Mouse (Mus musculus): ENCODE measurements at regions not wholly inside any gene's neighbourhood (a gene's known extent, or its start where the extent isn't known, plus 50 kb on each side); places are given as distances from the start of the nearest gene placed in this dataset.
A peak's percentile ranks its signal among the peaks of the same experiment; 100 is the strongest.

- TF ChIP-seq EP300 (IDR thresholded peaks at IDR 0.05; ENCODE audit: low read depth) (no peak), CTCF (IDR thresholded peaks at IDR 0.05; ENCODE audit: low read depth) (no peak)
- Histone ChIP-seq H3K27ac (ENCODE audit: low read depth) (no peak overlapping the region), H3K4me2 (ENCODE audit: low read depth, low read length) (no peak overlapping the region), H3K27me3 (ENCODE audit: control insufficient read depth, insufficient read depth, low read length) (no peaks in the 10 kb centered on the region), H3K9ac (replicated peaks; ENCODE audit: low read depth, low read length) (no peak overlapping the region), H3K4me1 (ENCODE audit: control insufficient read depth, insufficient read depth) (no peaks in the 10 kb centered on the region), H3K9me3 (replicated peaks; ENCODE audit: control insufficient read depth, low read length) (no peaks in the 10 kb centered on the region), H3K4me3 (ENCODE audit: low read depth, low read length) (no peak overlapping the region), H3K36me3 (replicated peaks; ENCODE audit: control insufficient read depth, insufficient read depth, low read length) (no peaks in the 10 kb centered on the region)
- no peak for DNase-seq (ENCODE audit: low spot score)
- WGBS, result 86% methylated on average over 6 of the region's 6 CpGs
- ATAC-seq (ENCODE audit: insufficient read depth, low read depth), result no peak
Measured at GRCm38 (mm10) chr2:9754153-9754552, 126.9 kb upstream of the 4930412O13Rik start.

DNA sequence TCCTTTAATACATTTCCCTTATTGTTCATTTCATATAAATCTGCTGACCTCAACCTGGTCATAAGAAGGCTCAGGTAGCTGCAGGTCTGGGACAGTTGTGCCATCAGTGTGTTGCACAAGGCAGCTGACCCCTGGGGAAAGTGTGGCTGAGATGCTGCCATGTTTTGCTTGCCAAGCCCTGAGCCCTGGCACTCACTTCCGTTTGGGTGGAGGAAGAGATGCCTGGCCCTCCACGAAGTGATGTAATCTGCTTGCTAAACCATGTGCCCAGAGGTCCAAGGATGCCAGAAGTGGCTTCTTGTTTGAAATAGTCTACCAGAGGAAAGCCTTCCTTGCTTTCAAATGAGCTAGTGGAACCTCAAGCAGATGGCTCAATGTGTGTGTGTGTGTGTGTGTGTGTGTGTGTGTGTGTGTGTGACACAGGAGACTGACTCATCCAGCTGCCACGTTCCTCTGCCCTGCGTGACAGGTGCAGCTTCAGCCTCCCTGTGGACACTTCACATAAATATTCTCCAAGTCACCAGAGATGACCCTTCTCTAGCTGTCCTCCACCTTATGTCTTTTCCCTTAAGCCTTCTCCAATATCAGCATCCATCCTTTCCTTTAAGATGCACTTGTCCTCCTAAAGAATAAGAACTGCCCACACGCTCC is 123.2 kb upstream of the 4930412O13Rik start:
- no peak for ATAC-seq (ENCODE audit: insufficient read depth, low read depth)
- no peaks in the 10 kb centered on the region for H3K27me3 ChIP-seq (ENCODE audit: control insufficient read depth, insufficient read depth, low read length)
- no peak overlapping the region for H3K27ac ChIP-seq (ENCODE audit: low read depth)
- no peak overlapping the region for H3K9ac ChIP-seq (replicated peaks; ENCODE audit: low read depth, low read length)
- TF ChIP-seq EP300 (IDR thresholded peaks at IDR 0.05; ENCODE audit: low read depth), result no peak
- TF ChIP-seq CTCF (IDR thresholded peaks at IDR 0.05; ENCODE audit: low read depth), result no peak
- no peaks in the 10 kb centered on the region for H3K9me3 ChIP-seq (replicated peaks; ENCODE audit: control insufficient read depth, low read length)
- no peak for DNase-seq (ENCODE audit: low spot score)
- WGBS, result 71% methylated on average over 5 of the region's 5 CpGs
- no peaks in the 10 kb centered on the region for H3K36me3 ChIP-seq (replicated peaks; ENCODE audit: control insufficient read depth, insufficient read depth, low read length)
- H3K4me3 ChIP-seq (ENCODE audit: low read depth, low read length), result no peak overlapping the region
- no peaks in the 10 kb centered on the region for H3K4me1 ChIP-seq (ENCODE audit: control insufficient read depth, insufficient read depth)
- H3K4me2 ChIP-seq (ENCODE audit: low read depth, low read length), result no peak overlapping the region

DNA sequence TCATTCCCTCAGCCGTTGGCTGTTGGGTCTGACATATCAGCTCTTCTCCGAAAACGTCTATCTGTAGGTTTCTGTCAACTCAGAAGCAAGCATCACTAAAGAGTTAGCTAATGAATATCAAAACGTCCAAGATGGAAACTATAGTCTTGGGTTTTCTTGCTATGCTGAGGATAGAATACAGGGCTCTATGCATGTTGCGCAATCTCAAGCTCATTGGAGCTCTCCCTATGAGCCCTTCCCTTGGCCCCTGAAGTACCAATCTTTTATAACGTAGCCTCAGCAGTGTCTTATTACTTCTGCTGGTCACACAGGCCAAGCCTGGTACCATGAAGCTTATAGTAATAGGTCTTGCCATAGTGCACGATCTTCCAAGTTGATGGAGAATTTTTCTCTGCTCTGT is 122.1 kb upstream of the 4930412O13Rik start:
- H3K9me3 ChIP-seq (replicated peaks; ENCODE audit: control insufficient read depth, low read length), result no peaks in the 10 kb centered on the region
- H3K4me2 ChIP-seq (ENCODE audit: low read depth, low read length), result no peak overlapping the region
- no peak overlapping the region for H3K9ac ChIP-seq (replicated peaks; ENCODE audit: low read depth, low read length)
- ATAC-seq (ENCODE audit: insufficient read depth, low read depth) (no peak), DNase-seq (ENCODE audit: low spot score) (no peak)
- H3K4me1 ChIP-seq (ENCODE audit: control insufficient read depth, insufficient read depth), result no peaks in the 10 kb centered on the region
- H3K27ac ChIP-seq (ENCODE audit: low read depth), result no peak overlapping the region
- no peaks in the 10 kb centered on the region for H3K27me3 ChIP-seq (ENCODE audit: control insufficient read depth, insufficient read depth, low read length)
- no peaks in the 10 kb centered on the region for H3K36me3 ChIP-seq (replicated peaks; ENCODE audit: control insufficient read depth, insufficient read depth, low read length)
- 80% methylated on average over 7 of the region's 7 CpGs for WGBS
- H3K4me3 ChIP-seq (ENCODE audit: low read depth, low read length), result no peak overlapping the region
- TF ChIP-seq CTCF (IDR thresholded peaks at IDR 0.05; ENCODE audit: low read depth) (no peak), EP300 (IDR thresholded peaks at IDR 0.05; ENCODE audit: low read depth) (no peak)

GRCm38 (mm10) chr2:9759389-9760104 is 121.5 kb upstream of the 4930412O13Rik start:
- no peaks in the 10 kb centered on the region for H3K9me3 ChIP-seq (replicated peaks; ENCODE audit: control insufficient read depth, low read length)
- H3K4me1 ChIP-seq (ENCODE audit: control insufficient read depth, insufficient read depth), result no peaks in the 10 kb centered on the region
- no peaks in the 10 kb centered on the region for H3K36me3 ChIP-seq (replicated peaks; ENCODE audit: control insufficient read depth, insufficient read depth, low read length)
- no peak for ATAC-seq (ENCODE audit: insufficient read depth, low read depth)
- no peak for DNase-seq (ENCODE audit: low spot score)
- no peak overlapping the region for H3K9ac ChIP-seq (replicated peaks; ENCODE audit: low read depth, low read length)
- TF ChIP-seq EP300 (IDR thresholded peaks at IDR 0.05; ENCODE audit: low read depth) (no peak), CTCF (IDR thresholded peaks at IDR 0.05; ENCODE audit: low read depth) (no peak)
- H3K4me3 ChIP-seq (ENCODE audit: low read depth, low read length), result no peak overlapping the region
- 73% methylated on average over 7 of the region's 7 CpGs for WGBS
- no peak overlapping the region for H3K4me2 ChIP-seq (ENCODE audit: low read depth, low read length)
- no peak overlapping the region for H3K27ac ChIP-seq (ENCODE audit: low read depth)
- no peaks in the 10 kb centered on the region for H3K27me3 ChIP-seq (ENCODE audit: control insufficient read depth, insufficient read depth, low read length)

GRCm38 (mm10) chr2:9780159-9780558 is 100.9 kb upstream of the 4930412O13Rik start:
- H3K27me3 ChIP-seq (ENCODE audit: control insufficient read depth, insufficient read depth, low read length), result no peaks in the 10 kb centered on the region
- no peaks in the 10 kb centered on the region for H3K4me1 ChIP-seq (ENCODE audit: control insufficient read depth, insufficient read depth)
- no peak overlapping the region for H3K4me2 ChIP-seq (ENCODE audit: low read depth, low read length)
- WGBS, result 30% methylated on average over 2 of the region's 2 CpGs
- H3K27ac ChIP-seq (ENCODE audit: low read depth), result no peak overlapping the region
- no peak overlapping the region for H3K4me3 ChIP-seq (ENCODE audit: low read depth, low read length)
- TF ChIP-seq CTCF (IDR thresholded peaks at IDR 0.05; ENCODE audit: low read depth), result no peak
- no peak for TF ChIP-seq EP300 (IDR thresholded peaks at IDR 0.05; ENCODE audit: low read depth)
- no peaks in the 10 kb centered on the region for H3K36me3 ChIP-seq (replicated peaks; ENCODE audit: control insufficient read depth, insufficient read depth, low read length)
- ATAC-seq (ENCODE audit: insufficient read depth, low read depth) (no peak), DNase-seq (ENCODE audit: low spot score) (peak; percentile 23)
- no peaks in the 10 kb centered on the region for H3K9me3 ChIP-seq (replicated peaks; ENCODE audit: control insufficient read depth, low read length)
- no peak overlapping the region for H3K9ac ChIP-seq (replicated peaks; ENCODE audit: low read depth, low read length)
